Mouse (Mus musculus) CD8-positive naive resting alpha-beta T cell, adult 2 months (primary cell): ENCODE data around the gene Srrt.

Source experiments
- DNase-seq, 2 experiments: peaks; one replicate each; pipeline ENCODE4 v3.0.0; 2022; ENCODE audit warnings: low read depth in 2 of 2, low spot score in 2 of 2

Gene Srrt

DNA sequence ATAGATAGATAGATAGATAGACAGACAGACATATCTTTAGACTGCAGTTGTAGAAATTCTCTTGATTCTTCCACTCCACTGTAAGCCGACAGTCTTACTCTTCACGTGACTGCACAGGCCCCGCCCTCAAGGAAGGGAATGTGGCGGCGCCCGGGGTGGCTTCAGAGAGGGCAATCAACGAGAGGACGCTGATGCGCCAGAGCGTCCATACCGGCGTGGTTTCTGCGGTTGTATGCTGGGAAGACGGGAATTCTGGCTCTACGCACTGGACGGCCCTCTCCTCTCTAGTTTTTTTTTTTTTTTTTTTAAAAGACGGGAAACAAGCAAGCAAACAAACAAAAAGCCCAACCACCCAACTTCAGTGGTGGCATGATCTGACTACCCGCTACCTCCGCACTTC lies 30.8 kb upstream of the Srrt start:
- DNase-seq: peak in 1 of 2 experiments; percentile 39

DNA sequence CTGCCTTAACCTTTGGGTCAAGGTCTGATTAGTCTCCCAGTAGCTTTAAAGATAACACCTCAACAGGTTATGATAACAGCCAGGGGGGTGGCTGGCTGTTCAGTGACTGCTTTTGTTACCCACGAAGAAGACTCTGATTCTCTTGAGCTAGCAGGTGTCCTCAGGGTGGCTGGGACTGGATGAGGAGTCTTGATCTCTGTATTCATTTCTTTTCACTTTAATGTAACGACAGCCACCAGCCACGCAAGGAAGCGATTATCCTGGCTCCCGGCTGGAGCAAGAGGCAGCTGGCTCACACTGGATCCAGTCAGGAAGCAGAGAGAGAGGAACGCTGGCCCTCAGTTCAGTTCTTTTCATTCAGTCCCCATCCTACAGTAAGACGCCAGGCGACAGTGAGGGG lies 29.7 kb upstream of the Srrt start:
- no peak for DNase-seq

DNA sequence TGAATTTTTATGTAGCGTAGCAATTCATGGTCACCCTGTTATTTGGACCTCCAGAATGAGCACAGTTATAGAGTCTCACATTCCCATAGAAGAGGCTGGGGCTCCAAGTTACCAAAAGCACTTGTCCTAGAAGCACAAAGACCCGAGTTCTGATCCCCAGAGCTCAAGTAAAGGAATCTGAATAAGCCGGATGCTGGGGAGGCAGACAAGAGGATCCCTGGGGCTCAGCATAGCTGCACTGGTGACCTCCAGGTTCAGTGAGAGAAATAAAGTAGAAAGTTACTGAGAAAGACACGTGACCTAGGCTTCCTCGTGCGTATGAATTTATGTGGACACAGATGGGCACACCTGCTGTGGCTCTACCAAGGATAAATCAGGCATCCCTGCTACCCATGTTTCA lies 27.6 kb upstream of the Srrt start:
- DNase-seq: no peak

DNA sequence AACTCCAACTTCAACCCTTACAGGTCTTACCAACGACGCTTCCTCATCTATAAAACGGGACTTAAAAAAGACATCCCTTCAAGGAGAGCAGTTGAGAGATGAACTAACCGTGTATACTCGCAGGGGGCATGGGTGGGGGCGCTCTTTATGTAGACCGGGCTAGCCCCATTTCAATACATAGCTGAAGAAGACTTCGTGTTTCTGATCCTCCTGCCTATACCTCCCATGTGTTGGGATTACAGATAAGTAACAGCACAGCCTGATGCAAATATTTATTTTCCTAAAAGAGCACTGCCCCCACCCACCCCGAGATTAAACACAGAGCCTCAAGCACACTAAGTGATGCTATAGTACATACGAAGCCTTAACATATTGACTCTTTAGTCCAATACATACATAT lies 26.8 kb upstream of the Srrt start:
- DNase-seq: no peak

DNA sequence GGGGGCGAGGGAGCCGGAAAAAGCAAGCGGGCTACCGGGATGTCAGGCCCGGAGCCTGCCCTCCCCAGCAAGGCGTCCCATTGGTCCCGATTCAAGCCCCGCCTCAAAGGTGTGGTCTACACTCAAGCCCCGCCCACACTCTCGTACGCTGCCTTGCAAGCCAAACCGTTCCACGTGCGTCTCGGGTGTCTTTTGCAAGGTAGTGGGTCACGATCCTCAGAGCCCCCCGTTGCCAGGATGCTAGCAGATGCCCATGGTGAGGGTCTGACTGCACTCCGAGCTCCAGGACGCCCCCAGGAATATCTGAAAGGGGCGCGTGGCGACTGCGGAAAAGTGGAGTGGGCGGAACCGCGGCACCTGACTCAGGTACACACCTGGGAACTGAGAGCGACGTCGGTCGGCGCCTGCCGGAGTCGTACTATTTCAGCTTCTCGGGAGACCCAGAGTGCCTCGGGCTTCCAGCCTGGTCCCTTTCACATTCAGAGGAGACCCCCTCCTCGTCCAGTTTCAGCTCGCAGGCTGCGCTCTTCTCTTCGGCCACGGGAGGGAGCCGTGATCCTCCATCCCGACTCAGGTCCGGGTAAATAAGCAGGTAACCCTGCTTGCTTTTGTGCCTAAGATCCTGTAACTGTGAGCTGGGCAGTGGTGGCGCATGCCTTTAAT lies 26.2 kb upstream of the Srrt start, which contains the start of gene Slc12a9:
Gene Slc12a9 (minus strand): TSS at position 86 of the 663 bp plus-strand sequence.
- DNase-seq: peak; percentile 83 to 94

DNA sequence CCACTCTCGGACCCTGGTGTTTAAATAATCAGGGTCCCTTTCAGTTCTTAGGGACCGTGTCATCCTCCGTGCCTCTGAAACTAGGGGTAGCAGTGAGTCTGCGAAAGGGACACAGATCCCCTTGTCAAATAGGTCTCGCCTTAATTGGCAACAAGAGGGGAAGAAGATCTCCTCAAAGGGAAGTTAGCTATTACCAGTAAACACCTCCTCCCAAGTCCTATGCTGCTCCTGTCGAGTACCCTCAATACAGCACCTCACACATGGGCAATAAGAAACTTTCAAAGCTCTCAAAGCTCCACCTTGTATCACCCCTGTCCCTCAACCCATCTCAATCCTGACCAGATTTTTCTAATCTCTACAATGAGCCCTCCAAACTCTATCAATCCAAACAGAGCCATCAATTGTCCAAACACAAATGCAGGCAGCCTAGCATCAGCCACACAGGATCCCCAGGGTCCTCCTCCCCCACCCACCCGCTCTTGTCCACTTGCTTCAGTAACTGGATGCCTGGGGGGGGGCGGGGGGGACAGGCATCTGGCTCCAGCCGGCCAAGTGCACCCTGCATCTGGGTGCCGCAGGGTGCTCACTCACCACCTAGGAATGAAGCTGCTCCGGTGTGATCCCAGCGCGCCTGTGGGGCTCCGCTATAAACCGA lies 25.5 kb upstream of the Srrt start:
- DNase-seq: no peak

DNA sequence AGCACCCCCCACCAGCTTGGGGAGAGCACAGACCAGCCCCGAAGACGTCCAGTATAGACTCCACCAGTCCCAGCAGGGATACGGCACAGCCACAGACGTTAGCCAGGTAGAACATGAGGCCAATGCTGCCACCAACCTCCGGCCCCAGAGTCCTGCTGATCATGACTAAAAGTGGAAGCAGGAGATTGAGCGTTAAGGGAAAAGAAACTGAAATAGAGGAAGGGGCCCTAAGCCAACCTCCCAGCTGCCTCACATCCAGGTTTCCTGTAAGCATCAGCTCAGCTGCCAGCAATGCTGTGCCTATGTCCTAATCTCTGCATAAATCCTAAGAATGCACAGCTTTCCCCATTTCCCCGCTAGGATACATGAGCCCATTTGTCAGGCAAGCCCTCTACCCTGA lies 23.4 kb upstream of the Srrt start:
- DNase-seq: no peak

DNA sequence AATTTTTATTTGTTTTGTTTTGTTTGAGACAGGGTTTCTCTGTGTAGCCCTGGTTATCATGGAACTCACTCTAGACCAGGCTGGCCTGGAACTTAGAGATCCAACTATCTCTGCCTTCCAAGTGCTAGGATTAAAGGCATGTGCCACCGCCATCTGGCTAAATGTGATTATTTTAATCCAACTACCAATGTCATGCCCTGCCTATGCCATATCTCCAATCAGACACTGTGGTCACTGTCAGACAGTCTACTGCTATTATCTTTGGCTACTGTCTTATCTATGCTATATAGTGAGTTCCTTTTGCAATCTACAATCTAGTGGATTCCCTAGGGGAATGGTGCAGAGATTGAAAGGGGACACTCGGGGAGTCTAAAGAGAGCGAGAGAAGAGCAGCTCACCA lies 13.5 kb upstream of the Srrt start:
- DNase-seq: no peak

DNA sequence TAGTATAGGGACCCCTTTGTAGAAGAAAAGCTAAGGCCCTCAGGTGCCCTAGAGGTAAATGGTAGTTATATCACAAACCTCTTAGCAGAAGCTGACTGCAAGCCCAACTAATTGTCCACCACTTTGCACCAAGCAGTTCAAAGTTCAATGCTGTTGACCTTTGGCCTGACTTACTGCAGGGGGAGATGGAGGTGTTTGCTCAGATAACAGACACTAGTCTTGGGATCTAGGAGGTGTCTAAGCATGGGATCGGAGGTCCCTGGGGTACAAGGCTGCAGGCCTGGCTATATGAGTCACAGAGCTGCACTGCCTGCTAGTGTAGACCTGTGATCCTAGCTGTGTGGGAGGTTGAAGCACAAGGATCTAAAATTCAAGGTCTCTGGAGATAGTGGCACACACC lies 11.1 kb upstream of the Srrt start:
- no peak for DNase-seq

DNA sequence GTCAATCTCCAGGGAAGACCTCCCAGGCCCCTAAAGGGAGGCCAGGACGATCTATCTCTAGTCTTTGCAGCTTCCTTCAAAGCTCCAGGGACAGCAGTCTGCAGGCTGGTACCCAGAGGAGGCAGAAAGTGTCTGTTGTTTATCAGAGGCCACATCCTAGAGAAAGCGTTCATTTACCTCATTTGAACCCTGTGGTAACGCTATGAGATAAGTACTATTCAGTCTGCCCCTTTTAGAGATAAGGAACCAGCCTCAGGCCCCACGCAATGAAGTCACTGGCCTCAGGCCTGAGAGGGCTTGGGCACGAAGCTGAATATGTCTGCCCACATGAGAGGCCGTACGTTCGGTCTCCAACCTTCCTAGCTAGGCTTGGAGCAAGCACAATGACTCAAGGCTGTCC lies 9.9 kb upstream of the Srrt start:
- DNase-seq: no peak

DNA sequence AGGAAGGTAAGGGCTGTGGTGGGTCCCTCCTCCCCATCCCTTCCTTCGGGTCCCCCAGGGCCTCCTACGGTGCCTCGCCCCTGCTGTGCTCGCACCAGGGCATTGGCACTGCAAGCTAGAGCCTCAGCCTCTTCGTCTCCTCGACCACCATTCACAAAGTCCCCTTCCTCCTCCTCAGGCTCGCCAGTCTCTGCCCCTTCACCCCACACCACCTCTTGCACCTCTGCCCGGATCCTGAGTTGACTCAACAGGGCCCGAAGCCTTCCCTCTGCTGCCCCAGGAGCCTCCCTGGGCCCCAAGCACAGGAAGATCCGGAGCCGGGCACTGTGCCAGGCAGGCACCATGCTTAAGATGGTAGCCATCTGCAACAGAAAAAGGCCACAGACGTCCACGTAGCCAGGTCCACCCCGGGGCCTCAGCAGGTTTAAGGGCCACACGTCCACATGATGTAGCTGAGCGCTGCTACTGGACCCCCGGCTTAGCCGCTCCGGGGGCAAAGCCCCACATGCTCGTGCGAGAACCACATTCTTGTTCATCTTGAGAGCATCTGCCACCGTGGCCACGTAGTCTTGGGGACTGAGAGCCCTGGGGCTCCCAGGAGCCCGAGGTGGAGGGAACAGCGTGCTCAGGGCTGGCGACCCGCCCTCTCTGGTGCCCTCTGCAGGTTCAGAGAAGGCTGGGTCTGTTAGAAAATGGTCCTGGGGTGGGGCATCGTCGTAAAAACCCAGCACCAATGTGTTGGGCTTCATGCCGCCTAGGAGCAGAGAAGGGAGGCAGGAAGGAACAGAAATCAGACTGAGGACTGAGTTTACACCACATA lies 7.8 kb upstream of the Srrt start:
- peak in 1 of 2 experiments; percentile 32 for DNase-seq

DNA sequence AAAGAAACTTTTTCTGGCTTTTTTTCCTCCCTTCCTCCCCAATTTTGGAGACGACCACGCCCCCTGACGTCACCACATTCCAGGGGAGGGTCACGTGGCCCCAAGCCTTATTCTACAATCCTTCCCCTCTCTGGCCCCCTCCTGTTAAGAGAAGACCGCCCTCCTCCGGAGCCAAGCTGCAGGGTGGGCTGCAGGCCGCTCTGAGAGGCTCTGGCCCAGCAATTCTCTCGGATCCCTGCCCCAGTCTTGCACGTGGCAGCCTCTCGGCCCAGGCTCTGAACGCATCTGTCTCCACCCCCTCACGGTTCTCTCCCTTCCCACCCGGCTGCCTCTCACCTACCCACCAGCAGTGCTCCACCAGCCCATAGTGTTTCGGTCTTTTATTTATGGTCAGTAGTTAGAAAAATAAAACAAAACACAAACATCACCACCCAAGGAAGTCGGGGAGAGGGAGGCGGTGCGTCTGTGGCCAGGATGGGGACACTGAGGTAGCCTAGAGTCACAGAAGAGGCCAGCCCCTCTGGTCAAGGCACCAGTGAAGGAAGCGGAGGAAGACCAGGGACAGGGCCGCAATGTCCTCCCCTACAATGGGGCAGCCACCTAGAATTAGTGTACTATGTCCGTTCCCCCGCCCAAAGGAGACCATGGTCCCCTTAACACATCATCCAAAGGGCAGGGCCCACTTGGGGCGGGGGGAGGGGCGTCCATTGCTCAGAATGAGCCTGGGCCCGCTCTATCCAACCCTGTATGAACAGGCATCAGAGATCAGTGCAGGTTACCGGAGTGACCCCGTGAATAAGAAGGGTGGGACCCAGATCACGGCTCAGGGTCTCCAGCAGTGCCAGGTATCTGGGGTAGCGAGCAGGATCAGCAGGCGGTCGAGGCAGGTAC lies 7.0 kb upstream of the Srrt start, which contains the start of gene Trip6:
Gene Trip6 (minus strand): TSS at position 212 of the 891 bp plus-strand sequence.
- DNase-seq: no peak

DNA sequence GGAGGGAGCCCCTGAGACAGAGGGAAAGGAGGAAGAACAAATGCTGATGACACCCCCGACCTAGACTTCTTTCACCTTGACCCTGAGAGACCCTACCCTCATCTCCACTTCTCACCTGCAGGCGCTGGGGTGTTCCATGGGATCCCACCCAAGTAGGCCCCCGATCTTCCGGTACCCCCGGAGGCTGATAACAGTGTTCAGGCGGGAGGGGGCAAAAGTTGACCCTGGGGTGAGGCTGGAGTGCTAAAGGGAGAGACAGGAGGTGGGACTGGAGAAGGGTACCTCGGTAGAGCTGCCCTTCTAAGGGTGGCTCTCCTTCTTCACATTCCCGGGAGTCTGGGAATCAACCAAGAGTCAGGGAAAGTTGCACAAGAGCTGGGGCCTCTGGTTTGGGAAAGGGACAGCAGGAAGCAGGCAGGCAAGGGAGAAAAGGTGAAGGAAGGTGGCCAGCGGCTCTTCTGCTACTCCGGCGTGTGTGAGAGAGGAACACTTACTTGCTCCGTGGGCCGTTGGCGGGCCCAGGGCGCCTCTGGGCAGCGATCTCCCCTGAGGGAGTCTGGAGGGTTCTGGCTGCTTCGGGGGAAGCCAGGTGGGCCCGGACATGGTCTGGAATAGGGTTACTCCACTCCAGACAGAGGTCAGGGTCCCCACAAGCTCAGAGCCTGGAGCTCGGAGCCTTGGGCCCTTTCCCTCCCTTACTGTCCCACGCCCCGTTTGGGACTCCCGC lies 6.2 kb upstream of the Srrt start:
- no peak for DNase-seq

DNA sequence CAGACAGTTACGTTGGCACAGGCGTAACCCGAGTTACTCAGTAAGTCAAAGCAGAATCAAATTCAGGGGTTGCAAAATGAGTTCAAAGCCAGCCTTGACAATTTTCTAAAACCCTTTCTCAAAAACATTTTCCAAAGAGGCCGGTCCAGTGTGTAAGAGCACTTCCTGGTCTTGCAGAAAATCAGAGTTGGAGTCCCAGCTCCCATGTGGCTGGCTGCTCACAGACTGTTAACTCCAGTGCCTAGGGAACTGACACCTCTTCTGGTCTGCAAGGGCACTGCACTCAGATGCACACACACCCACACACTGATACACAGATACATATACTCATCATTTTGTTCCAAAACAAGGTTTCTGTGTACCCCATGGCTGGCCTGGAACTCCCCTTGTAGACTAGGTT lies 882 bp upstream of the Srrt start:
- DNase-seq: no peak

DNA sequence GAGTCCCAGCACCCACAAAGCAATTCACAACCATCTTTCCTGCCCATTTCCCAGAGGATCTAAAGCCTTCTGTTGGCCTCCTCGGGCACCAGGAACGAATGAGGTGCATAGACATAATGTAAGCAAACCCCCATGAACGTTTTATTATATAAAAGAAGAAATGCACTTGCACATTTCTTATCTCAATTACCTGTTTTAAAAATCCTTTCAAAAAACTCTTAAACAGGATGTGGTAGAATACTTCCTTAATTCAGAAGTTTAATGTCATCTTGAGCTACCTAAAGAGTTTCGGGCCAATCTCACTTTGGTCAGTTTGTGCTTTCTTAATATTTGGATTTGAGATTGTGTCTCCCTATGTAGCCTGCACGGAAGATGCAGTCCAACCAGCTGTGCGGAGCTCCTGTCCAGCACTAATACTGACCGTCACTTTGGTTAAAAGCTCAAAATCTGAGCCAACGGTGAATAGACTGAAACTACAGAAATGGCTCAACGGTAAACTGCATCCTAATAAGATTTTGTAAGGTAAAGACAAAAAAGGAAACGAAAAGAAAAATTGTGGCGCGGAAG lies 952 bp downstream of the Srrt start:
- DNase-seq: no peak

DNA sequence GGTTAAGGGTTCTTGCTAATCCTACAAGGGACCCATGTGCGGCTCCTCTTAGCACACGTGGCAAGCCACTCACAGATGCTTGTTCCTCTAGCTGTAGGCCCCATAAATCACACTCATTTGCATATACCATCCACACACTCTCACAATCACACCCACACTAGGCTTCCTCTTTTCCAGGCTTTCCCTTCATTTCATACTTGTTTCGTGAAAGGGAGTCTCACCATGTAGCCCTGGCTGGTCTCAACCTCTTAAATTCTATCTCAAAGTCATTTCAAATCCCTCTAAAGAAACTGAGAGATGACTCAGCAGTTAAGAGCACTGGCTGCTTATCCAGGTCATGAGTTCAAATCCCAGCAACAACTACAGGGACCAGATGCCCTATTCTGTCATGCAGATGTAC lies 1.7 kb downstream of the Srrt start:
- no peak for DNase-seq

DNA sequence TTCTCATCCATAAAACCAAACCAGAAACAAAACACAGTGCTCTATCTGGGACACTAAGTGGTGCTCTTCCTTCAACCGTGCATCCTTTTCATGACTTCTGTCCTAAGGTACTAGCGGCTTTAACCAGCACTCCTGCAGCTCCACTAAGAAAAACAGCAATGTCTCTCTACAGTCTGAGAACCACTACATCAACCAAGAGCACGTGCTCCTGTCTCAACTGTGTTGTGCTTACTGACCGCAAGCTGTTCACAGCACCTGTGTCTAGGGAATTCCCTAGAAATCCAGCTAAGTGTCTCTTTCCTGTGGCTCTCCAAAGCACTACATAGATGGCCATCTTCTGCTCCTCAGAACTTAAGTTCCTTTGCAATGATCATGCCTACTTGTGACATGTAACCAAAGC lies 2.7 kb downstream of the Srrt start:
- DNase-seq: no peak

DNA sequence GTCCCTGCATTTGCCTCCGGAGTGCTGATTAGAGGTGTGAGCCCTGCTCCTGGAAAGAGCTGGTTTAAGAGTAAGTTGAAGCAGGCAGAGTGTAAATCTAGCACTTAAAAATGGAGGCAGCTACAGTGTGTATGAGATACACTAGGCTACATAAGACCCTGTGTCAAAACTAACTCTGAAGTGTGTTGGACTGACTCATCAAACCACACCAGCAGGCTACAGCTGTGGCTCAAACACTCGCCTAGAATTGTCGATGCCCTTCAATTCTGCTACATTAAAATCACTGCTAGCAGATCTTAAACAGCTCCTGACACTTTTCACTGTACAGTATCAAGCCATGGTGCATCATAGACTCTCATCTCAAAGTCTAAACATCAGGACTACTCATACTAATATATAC lies 3.3 kb downstream of the Srrt start:
- no peak for DNase-seq

DNA sequence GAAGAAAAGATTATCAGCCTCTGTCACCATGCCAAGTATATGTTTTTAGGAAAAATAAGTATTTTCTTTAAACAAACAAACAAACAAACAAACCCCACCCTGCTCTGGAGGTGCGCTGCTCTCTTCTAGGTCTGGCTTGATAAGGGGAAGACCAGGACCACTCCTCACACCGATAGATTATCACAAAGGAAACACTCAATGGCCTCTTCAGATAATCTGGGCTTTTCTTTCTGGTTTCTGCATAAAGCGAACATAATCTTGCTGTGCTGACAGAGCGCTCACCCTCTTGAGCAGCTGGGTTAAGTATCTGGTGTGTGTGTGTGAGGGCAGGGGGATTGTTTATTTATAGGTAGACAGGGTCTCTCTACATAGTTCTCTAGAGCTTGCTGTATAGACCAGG lies 3.9 kb downstream of the Srrt start:
- DNase-seq: no peak

DNA sequence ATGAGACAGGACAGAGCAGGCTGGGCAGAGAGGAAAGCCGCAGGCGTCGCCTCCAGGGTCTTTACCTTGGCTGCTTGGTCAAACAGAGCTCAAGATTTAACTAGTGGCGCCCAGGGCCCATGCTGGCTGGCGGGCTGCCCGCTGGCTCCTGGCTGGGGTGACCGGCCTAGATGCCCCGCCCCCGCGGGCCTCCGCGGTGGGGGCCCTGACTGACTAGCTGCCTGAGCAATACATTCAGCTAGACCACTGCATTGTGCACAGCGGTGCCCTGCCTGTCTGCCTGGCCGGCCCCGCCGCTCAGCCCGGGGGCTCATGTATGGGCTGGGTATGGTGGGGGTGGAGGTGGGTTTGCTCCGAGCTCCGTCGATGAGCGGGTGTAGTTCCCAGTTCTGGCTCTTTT lies 6.2 kb downstream of the Srrt start:
- DNase-seq: no peak
